Mouse (Mus musculus): ENCODE data around the gene Sgms2.

The Sgms2 gene

GRCm38 (mm10) chr3:131488969-131489368, 2.2 kb downstream of the Sgms2 start:
- in situ Hi-C loops (cut with MboI, MseI) = loop anchor here (25.0 kb wide), 1 partner anchor 1198 kb away; the partner anchor contains the start of genes Aimp1 and Tbck

GRCm38 (mm10) chr3:131488403-131488802, 2.8 kb downstream of the Sgms2 start:
- in situ Hi-C loops (cut with MboI, MseI) = loop anchor here (25.0 kb wide), 1 partner anchor 1199 kb away; the partner anchor contains the start of genes Aimp1 and Tbck

DNA sequence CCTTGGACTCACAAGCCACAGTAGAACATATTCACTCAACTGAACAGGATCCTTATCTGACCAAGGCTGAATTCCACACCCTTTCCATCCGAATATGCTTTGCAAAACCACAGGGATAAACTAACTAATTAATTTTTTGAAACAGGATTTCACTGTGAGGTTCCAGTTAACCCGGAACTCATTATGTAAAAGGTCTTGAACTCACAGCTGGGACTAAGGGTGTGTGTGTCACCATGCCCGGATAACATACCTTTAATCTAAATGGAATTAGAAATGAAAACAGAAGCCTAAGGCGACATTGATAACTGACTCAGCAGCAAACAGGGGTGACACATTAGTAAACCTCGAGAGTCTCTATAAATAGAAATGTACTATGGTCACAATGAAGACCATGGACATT, 5.8 kb downstream of the Sgms2 start:
- in situ Hi-C loops (cut with MboI, MseI) = loop anchor here (25.0 kb wide), 1 partner anchor 1202 kb away; the partner anchor contains the start of genes Aimp1 and Tbck

DNA sequence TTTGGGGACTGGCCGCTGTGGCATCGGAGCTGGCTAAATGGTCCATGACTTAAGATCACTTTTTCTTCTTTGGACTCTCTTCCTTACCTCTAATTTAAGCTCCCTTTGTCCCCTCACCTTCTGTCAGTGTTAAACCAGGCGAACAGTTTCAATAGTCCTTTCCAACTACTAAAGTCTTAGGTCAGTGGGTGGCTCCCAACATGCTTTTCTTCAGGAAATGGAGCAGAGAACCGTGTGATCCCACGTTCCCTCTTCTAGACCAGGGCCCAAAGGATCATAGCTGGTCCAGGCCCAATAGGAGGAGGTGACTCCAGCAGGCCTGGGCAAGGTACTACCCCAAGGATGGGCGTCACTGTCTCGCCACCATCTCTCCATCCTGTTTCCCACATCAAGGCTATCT, 7.6 kb downstream of the Sgms2 start:
- in situ Hi-C loops (cut with MboI, MseI) = loop anchor here (25.0 kb wide), 1 partner anchor 1204 kb away; the partner anchor contains the start of genes Aimp1 and Tbck

- in situ Hi-C loops (cut with MboI, MseI) = loop anchor here (25.0 kb wide), 1 partner anchor 1205 kb away; the partner anchor contains the start of genes Aimp1 and Tbck
These were observed 9.1 kb downstream of the Sgms2 start for GRCm38 (mm10) chr3:131481976-131482712.

DNA sequence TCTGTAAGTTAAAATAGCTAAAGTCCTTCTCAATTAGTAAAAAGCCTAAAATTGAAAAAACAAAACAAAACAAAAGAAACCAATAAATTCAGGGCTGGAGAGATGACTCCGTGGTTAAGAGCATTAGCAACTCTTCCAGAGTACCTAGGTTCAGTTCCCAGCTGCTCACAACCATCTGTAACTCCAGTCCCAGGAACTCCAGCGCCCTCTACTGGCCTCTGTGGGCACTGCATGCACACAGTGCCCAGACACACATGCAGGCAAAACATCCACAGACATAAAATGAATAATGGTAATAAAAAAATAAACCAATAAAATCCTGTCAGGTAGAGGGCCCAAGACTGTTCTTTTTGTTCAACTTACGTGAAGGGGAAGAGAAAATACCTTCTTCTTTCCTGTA, 10.6 kb downstream of the Sgms2 start:
- in situ Hi-C loops (cut with MboI, MseI) = loop anchor here (25.0 kb wide), 1 partner anchor 1207 kb away; the partner anchor contains the start of genes Aimp1 and Tbck

GRCm38 (mm10) chr3:131479415-131479814, 11.8 kb downstream of the Sgms2 start:
- in situ Hi-C loops (cut with MboI, MseI) = loop anchor here (10.0 to 25.0 kb wide), 2 partner anchors 165 to 1208 kb away; partner anchors contain the start of genes Aimp1 and Tbck

GRCm38 (mm10) chr3:131476002-131476401, 15.2 kb downstream of the Sgms2 start:
- in situ Hi-C loops (cut with MboI, MseI) = loop anchor here (10.0 to 25.0 kb wide), 2 partner anchors 161 to 1211 kb away; partner anchors contain the start of genes Aimp1 and Tbck

DNA sequence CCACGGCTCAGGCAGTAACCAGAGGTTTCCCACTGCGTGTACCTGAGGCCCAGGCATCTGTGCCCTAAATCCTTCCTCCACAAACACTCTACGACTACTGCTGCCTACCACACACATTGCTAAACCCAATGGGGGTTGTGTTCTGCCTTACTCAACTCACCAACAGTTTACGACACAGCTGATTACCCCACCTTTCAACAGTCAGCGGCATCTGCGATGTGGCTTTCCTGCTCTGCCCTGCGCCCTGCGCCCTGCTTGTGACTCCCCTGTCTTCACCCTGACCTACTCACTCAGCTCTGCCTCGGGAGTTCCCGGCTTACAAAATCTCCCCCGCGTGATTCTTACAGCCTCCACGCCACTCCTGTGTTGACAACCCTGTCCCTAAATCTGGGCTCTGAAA, 16.7 kb downstream of the Sgms2 start:
- in situ Hi-C loops (cut with MboI, MseI) = loop anchor here (10.0 kb wide), 1 partner anchor 160 kb away; no protein-coding TSS in a partner anchor

GRCm38 (mm10) chr3:131473496-131473895, 17.7 kb downstream of the Sgms2 start:
- in situ Hi-C loops (cut with MboI, MseI) = loop anchor here (10.0 kb wide), 1 partner anchor 159 kb away; no protein-coding TSS in a partner anchor

DNA sequence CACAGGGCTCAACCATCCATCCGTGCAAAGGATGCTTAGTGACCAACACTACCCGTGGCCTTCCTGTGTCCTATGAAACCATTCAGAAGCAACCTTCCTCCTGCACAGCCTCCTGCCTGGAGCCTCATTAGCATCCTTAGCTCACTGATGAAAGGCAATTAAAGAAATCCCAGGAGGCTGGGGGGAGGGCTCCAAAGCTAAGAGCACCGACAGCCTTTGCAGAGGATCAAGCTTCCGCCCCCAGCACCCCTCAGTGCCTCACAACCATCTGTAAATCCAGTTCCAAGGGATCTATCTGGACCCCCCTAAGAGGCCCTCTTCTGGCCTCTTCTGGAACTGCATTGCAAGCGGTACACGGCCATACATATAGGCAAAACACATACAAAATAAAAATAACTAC, 19.4 kb downstream of the Sgms2 start:
- in situ Hi-C loops (cut with MboI, MseI) = loop anchor here (10.0 kb wide), 1 partner anchor 157 kb away; no protein-coding TSS in a partner anchor

DNA sequence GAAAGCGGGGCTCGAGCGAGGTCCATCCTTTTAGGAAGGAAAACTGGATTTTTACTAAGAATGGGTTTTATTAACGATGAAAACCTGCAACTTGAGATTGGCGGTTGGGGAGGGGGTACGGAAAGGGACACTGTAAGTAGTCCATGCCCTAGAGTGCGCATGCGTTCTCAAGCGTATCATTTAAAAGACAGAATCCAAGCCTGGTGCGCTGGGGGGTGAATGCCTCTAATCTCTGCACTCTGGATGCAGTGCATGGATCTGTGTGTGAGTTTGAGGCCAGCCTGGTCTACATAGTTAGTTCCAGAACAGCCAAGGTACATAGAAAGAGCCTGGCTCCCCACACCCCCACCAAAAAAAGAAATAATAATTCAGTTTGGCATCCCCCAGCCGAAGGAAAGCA, 19.8 kb downstream of the Sgms2 start:
- in situ Hi-C loops (cut with MboI, MseI) = loop anchor here (10.0 kb wide), 1 partner anchor 157 kb away; no protein-coding TSS in a partner anchor

DNA sequence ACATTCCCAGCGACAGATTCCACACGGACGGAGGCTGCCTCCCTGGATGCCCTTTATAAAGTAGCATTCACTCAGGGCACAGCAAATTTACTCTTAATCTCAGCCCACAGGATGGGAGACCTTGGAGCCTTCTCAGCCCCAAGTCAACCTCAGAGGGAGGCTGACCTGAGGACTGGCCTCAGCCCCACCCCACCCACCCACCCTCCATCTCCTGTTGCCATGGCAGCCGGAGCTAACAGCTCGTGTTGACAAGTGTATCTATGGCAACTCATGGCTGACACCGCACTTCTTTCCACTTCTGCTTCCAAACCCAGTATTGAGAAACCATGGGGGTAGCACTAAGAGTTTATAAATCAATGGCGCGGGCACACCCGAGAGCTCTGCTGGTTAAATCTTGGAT, 20.4 kb downstream of the Sgms2 start:
- in situ Hi-C loops (cut with MboI, MseI) = loop anchor here (10.0 kb wide), 1 partner anchor 156 kb away; no protein-coding TSS in a partner anchor

- in situ Hi-C loops (cut with MboI, MseI) = loop anchor here (5.0 to 10.0 kb wide), 3 partner anchors 102 to 785 kb away; no protein-coding TSS in a partner anchor
These were observed 21.6 kb downstream of the Sgms2 start for GRCm38 (mm10) chr3:131469636-131470035.

DNA sequence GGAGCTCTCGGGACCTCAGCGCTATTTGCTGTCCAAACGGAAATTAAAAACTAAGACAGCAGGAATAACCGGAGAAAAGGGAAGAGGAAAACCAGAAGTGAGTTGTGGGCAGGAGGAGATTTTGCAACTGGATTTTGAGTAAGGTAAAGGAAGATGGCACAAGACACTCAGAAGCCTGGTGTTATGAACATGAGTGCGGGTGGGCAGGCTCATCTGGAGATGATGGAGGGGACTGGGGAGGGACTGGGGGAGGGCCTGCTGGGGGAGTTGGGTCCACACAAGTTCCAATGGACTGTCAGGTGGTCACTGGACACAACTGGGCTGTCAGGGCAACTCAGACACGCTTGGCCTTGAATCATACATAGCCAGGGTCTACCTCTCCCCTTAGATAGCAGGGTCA, 24.8 kb downstream of the Sgms2 start:
- in situ Hi-C loops (cut with MboI, MseI) = loop anchor here (5.0 to 10.0 kb wide), 2 partner anchors 99 to 782 kb away; no protein-coding TSS in a partner anchor

- in situ Hi-C loops (cut with MboI, MseI) = loop anchor here (5.0 to 10.0 kb wide), 2 partner anchors 98 to 781 kb away; no protein-coding TSS in a partner anchor
These were observed 25.5 kb downstream of the Sgms2 start for GRCm38 (mm10) chr3:131465536-131466260.

DNA sequence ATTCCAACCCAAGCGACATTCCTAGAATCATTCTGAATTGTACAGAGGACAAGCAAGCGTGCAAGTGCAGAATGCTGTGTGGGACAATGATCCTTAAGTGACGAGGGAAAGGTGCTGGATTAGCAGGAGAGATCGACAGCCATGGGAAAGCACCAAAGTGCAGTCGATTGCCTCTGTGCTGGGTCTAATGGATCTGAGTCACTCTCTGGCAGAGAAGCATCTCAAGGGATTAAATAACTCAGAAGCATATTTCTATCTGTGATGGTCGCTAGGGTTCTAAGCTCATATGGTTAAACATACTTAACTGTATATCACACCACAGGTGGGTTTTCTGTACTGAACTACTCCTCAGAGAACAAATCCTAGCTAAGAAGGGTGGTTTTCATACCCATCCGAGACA, 118.2 kb downstream of the Sgms2 start:
- in situ Hi-C loops (cut with MboI, MseI) = loop anchor here (25.0 kb wide), 5 partner anchors 389 to 1614 kb away; partner anchors contain the start of genes Aimp1 and Tbck

- in situ Hi-C loops (cut with MboI, MseI) = loop anchor here (5.0 to 25.0 kb wide), 6 partner anchors 99 to 1619 kb away; partner anchors contain the start of genes Aimp1 and Tbck
These were observed 122.5 kb downstream of the Sgms2 start for GRCm38 (mm10) chr3:131368678-131369077.

DNA sequence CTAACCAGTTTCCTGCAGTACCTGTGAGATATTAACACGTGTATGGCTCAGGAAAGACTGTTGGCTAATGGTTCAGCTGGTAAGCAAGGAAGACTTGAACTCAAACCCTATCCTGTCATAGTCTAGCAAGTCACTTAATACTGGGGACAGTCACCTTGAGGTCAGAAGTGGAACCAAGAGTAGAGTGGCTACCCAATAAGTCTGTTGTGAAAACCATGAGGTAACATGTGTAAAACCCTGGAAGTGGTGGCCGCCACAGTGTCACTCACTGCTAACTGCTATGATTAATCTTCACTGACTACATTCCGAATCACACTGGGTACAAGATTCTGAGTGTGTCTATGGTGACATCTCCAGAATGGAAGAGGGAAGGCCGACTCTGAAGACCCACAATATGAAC, 123.8 kb downstream of the Sgms2 start:
- in situ Hi-C loops (cut with MboI, MseI) = loop anchor here (5.0 to 25.0 kb wide), 6 partner anchors 100 to 1620 kb away; partner anchors contain the start of genes Aimp1 and Tbck

- in situ Hi-C loops (cut with MboI, MseI) = loop anchor here (5.0 to 25.0 kb wide), 6 partner anchors 102 to 1622 kb away; partner anchors contain the start of genes Aimp1 and Tbck
These were observed 126.4 kb downstream of the Sgms2 start for GRCm38 (mm10) chr3:131364632-131365446.

Measured in T-helper 1 cell (primary cell).